Mouse (Mus musculus) kidney, embryonic 16.5 days (tissue): Measurements from ENCODE around the gene Epb41l2. TPM values are rescaled to one million over a fixed set of nuclear protein-coding genes. Genes with fewer than 3 reads are reported as not detected.

Experiments used
- ATAC-seq: fragments of 200-750 bp; cut with Nextera tagmentation; 2 replicates; pipeline ENCODE4 v1.8.0; 2017; ENCODE audit warnings: moderate TSS enrichment; ENCODE audit not compliant: low FRiP score, low TSS enrichment
- H3K27ac ChIP-seq: fragments of 300-500 bp; sonication (generic); 2 replicates; pipeline ENCODE4 v1.5.1; 2014; ENCODE audit warnings: low read length
- H3K27me3 ChIP-seq: fragments of 300-500 bp; sonication (generic); 2 replicates; pipeline ENCODE4 v1.6.1; 2014; ENCODE audit warnings: low read length, control low read depth, mixed read lengths; ENCODE audit not compliant: insufficient read depth
- H3K36me3 ChIP-seq: fragments of 300-500 bp; sonication (generic); 2 replicates; pipeline ENCODE4 v1.6.1; 2014; ENCODE audit warnings: low read length, control low read depth, mixed read lengths; ENCODE audit not compliant: insufficient read depth
- H3K4me1 ChIP-seq: fragments of 300-500 bp; sonication (generic); 2 replicates; pipeline ENCODE4 v1.6.1; 2014; ENCODE audit warnings: low read length, control low read depth, mixed read lengths; ENCODE audit not compliant: insufficient read depth
- H3K4me2 ChIP-seq: fragments of 300-500 bp; sonication (generic); replicated peaks from 2 replicates; pipeline ENCODE4 v1.6.1; 2014; ENCODE audit warnings: low read depth, low read length
- H3K4me3 ChIP-seq: fragments of 300-500 bp; sonication (generic); 2 replicates; pipeline ENCODE4 v1.5.1; 2014; ENCODE audit warnings: mild to moderate bottlenecking, low read length
- H3K9ac ChIP-seq: fragments of 300-500 bp; sonication (generic); replicated peaks from 2 replicates; pipeline ENCODE4 v1.6.1; 2014; ENCODE audit warnings: low read length
- H3K9me3 ChIP-seq: fragments of 300-500 bp; sonication (generic); 2 replicates; pipeline ENCODE4 v1.6.1; 2016; ENCODE audit warnings: low read length, control low read depth
- WGBS: fragments of 180-500 bp; shearing (Covaris S2); extraction: QIAGEN DNeasy Blood & Tissue Kit; methylation state at CpG from one replicate; pipeline ENCODE4 v1.1.7; 2014; 5-methylcytosine and 5-hydroxymethylcytosine counted together
- polyA plus RNA-seq: library from polyadenylated mRNA; unstranded; fragments of >200 nt; fragmentation: Nextera tagmentation; extraction: Ambion mirVana; gene quantifications from 2 replicates; pipeline ENCODE4 v1.2.1, GENCODE M21; 2015

Gene Epb41l2
- polyA plus RNA-seq, 1 experiment from 2014 or later: 74.9 TPM

GRCm38 (mm10) chr10:25453150-25453549 lies 93.6 kb downstream of the Epb41l2 start:
- no peak overlapping the region for H3K9ac ChIP-seq
- H3K27ac ChIP-seq: no peak overlapping the region
- no peaks in the 10 kb centered on the region for H3K27me3 ChIP-seq
- H3K36me3 ChIP-seq: peaks cover 6% of the 10 kb centered on the region; the same call in 1 of the 2 replicates
- peaks cover 13% of the 10 kb centered on the region for H3K4me1 ChIP-seq
- ATAC-seq: no peak
- no peak overlapping the region for H3K4me3 ChIP-seq
- WGBS: 85% methylated on average over 9 of the region's 9 CpGs
- no peaks in the 10 kb centered on the region for H3K9me3 ChIP-seq
- H3K4me2 ChIP-seq: no peak overlapping the region

DNA sequence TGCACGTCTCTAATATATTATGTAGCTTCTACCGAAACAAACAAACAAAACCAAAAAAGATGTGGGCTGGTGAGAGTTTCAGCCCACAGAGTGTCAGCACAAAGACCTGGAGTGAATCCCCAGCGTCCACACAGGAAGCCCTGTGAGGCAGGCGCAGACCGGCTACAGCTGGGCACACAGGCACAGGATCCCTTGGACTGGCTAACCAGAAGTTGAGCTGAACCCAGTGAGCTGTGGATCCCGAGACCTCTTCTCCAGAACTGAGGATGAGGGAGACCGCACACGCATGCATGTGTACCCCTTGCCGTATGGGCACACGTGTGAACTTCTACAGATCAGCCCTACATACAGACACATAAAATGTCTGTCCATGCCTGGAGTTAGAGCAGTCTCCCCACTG lies 94.2 kb downstream of the Epb41l2 start:
- Histone ChIP-seq H3K9me3 (no peaks in the 10 kb centered on the region), H3K9ac (no peak overlapping the region), H3K4me3 (no peak overlapping the region), H3K27ac (no peak overlapping the region), H3K36me3 (peaks cover 6% of the 10 kb centered on the region; the same call in 1 of the 2 replicates), H3K4me2 (no peak overlapping the region), H3K27me3 (no peaks in the 10 kb centered on the region), H3K4me1 (peaks cover 13% of the 10 kb centered on the region)
- WGBS: 87% methylated on average over 10 of the region's 10 CpGs
- ATAC-seq: no peak

DNA sequence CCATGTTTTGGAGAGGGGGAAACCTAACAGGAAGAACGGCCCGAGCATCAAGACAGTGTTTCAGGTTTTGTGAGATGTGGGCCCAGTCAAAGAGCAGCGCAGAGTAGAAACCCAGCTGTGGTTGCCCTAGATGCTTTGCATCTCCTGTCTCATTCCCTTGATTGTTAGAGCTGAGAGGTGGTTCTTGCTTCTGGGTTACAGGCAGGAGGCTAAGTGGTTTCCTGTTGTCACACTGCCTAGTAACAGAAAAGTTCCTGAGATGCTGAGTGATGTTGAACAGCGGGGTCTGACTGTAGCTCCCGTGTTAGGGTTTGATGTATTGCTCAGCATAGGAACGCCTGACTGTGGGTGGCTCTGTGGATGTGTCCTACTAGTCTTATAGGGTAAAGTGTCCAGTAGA lies 97.5 kb downstream of the Epb41l2 start:
- no peaks in the 10 kb centered on the region for H3K27me3 ChIP-seq
- H3K27ac ChIP-seq: no peak overlapping the region
- H3K4me2 ChIP-seq: no peak overlapping the region
- peaks cover 6% of the 10 kb centered on the region; the same call in 1 of the 2 replicates for H3K36me3 ChIP-seq
- WGBS: 84% methylated on average over 6 of the region's 6 CpGs
- no peaks in the 10 kb centered on the region for H3K9me3 ChIP-seq
- no peak overlapping the region for H3K4me3 ChIP-seq
- no peak for ATAC-seq
- H3K9ac ChIP-seq: no peak overlapping the region
- no peaks in the 10 kb centered on the region for H3K4me1 ChIP-seq

GRCm38 (mm10) chr10:25457996-25458395 lies 98.4 kb downstream of the Epb41l2 start:
- Histone ChIP-seq H3K4me3 (no peak overlapping the region), H3K4me2 (no peak overlapping the region), H3K27me3 (no peaks in the 10 kb centered on the region), H3K9ac (no peak overlapping the region), H3K36me3 (peaks cover 6% of the 10 kb centered on the region; the same call in 1 of the 2 replicates), H3K9me3 (no peaks in the 10 kb centered on the region), H3K27ac (no peak overlapping the region), H3K4me1 (no peaks in the 10 kb centered on the region)
- 83% methylated on average over 4 of the region's 4 CpGs for WGBS
- no peak for ATAC-seq

DNA sequence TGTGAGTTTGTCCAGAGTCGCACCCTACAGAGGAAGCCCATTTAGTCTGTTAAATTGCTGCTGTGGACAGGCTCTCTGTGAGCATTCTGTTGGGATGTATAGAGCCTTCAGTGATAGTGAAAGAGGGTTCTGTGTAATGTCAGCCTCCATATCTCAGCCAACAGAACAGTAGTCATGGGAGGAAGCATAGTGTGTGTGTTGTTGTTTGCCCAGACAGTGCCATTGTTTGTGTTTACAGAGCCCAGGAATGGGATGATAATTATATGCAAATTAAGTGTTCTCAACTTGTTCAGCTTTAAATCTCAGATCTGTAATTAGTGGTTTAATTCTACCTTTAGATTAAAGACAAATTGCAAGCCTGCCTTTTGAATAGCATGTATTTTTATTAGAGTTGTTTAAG lies 102.2 kb downstream of the Epb41l2 start:
- ATAC-seq: no peak

DNA sequence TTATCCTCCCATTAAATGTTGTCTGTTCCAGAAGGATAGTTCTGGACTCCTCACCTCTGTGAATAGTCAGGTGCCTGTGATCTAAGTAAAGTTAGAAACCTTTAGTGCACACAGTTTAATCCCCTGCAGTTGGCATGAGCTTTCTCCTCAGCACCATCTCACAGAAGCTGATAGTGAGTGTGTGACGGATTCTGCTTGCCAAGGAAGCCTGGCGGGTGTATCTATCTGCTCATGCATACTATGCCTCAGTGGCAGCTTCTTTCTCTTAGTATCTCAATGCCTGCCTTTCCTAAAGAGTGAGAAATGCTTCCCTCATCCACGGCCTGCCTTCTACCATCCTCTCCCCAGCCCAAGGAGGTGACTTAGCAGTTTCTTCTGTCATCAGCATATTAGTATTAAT lies 103.1 kb downstream of the Epb41l2 start:
- no peak for ATAC-seq
- Histone ChIP-seq H3K9me3 (no peaks in the 10 kb centered on the region), H3K27ac (no peak overlapping the region), H3K27me3 (no peaks in the 10 kb centered on the region), H3K4me3 (no peak overlapping the region), H3K9ac (no peak overlapping the region), H3K4me1 (no peaks in the 10 kb centered on the region), H3K36me3 (no peaks in the 10 kb centered on the region), H3K4me2 (no peak overlapping the region)
- WGBS: 84% methylated on average over 3 of the region's 3 CpGs

More for the DNA sequence above, 102.2 kb downstream of the Epb41l2 start:
- Histone ChIP-seq H3K4me1 (no peaks in the 10 kb centered on the region), H3K4me3 (no peak overlapping the region), H3K9ac (no peak overlapping the region), H3K27ac (no peak overlapping the region), H3K9me3 (no peaks in the 10 kb centered on the region), H3K4me2 (no peak overlapping the region), H3K27me3 (no peaks in the 10 kb centered on the region), H3K36me3 (no peaks in the 10 kb centered on the region; the same call in 1 of the 2 replicates)
- 67% methylated on average over 1 of the region's 1 CpGs for WGBS

GRCm38 (mm10) chr10:25466493-25466892 lies 106.9 kb downstream of the Epb41l2 start:
- ATAC-seq: no peak
- H3K4me1 ChIP-seq: no peaks in the 10 kb centered on the region
- WGBS: 68% methylated on average over 2 of the region's 2 CpGs
- H3K36me3 ChIP-seq: peaks cover 3% of the 10 kb centered on the region; the same call in 1 of the 2 replicates
- H3K4me2 ChIP-seq: no peak overlapping the region
- H3K9me3 ChIP-seq: no peaks in the 10 kb centered on the region
- no peak overlapping the region for H3K9ac ChIP-seq
- H3K27ac ChIP-seq: no peak overlapping the region
- H3K4me3 ChIP-seq: no peak overlapping the region
- no peaks in the 10 kb centered on the region for H3K27me3 ChIP-seq

DNA sequence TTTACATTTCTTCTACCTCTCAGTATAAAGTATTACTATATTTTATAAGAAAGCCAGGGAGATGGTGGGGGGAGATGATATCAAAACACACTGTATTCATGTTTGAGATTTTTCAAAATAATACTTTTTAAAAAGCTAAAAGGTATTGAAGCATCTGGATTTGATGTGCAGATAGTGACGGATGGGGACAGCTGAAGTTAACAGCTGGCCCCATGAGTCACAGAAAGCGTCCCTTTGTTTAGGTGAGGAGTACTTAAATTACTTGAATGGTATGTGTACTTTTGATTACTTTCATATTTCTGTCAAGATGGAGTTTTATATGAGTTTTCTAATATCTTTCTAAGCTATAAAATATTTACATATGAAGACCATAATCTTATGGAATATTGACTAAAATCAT lies 112.3 kb downstream of the Epb41l2 start:
- ATAC-seq: no peak
- WGBS: 83% methylated on average over 2 of the region's 2 CpGs
- Histone ChIP-seq H3K4me2 (no peak overlapping the region), H3K9ac (no peak overlapping the region), H3K36me3 (peaks cover 16% of the 10 kb centered on the region), H3K4me3 (no peak overlapping the region), H3K27ac (no peak overlapping the region), H3K27me3 (no peaks in the 10 kb centered on the region), H3K9me3 (no peaks in the 10 kb centered on the region), H3K4me1 (no peaks in the 10 kb centered on the region)

- 0 out of 2 replicates have a peak, but pooled peaks cover 4% of the 10 kb centered on the region for H3K4me1 ChIP-seq
- no peak overlapping the region for H3K9ac ChIP-seq
- no peak for ATAC-seq
- no peak overlapping the region for H3K4me3 ChIP-seq
- no peaks in the 10 kb centered on the region for H3K27me3 ChIP-seq
- H3K27ac ChIP-seq: no peak overlapping the region
- 89% methylated on average over 3 of the region's 3 CpGs for WGBS
- H3K9me3 ChIP-seq: no peaks in the 10 kb centered on the region
- no peak overlapping the region for H3K4me2 ChIP-seq
- H3K36me3 ChIP-seq: peaks cover 11% of the 10 kb centered on the region
Measured at GRCm38 (mm10) chr10:25479716-25480115, 120.1 kb downstream of the Epb41l2 start.

- no peak overlapping the region for H3K27ac ChIP-seq
- no peak for ATAC-seq
- H3K36me3 ChIP-seq: peaks cover 11% of the 10 kb centered on the region
- H3K4me3 ChIP-seq: no peak overlapping the region
- 41% methylated on average over 5 of the region's 5 CpGs for WGBS
- H3K27me3 ChIP-seq: no peaks in the 10 kb centered on the region
- no peaks in the 10 kb centered on the region for H3K9me3 ChIP-seq
- 0 out of 2 replicates have a peak, but pooled peaks cover 4% of the 10 kb centered on the region for H3K4me1 ChIP-seq
- H3K9ac ChIP-seq: no peak overlapping the region
- H3K4me2 ChIP-seq: no peak overlapping the region
Measured at GRCm38 (mm10) chr10:25482791-25483190, 123.2 kb downstream of the Epb41l2 start.
